Mouse (Mus musculus) cortical plate, adult 2 months (tissue): ENCODE data around the gene Exd1. TPM values are rescaled to one million over a fixed set of nuclear protein-coding genes. Genes with fewer than 3 reads are reported as not detected.
A peak's percentile ranks its signal among the peaks of the same experiment; 100 is the strongest.

Source experiments
- H3K27ac ChIP-seq: fragments of 200-500 bp; 2 replicates; pipeline ENCODE4 v1.5.1; 2012; ENCODE audit warnings: low read length, control low read depth, inconsistent platforms; ENCODE audit not compliant: insufficient read depth
- H3K4me1 ChIP-seq: fragments of 200-500 bp; 2 replicates; pipeline ENCODE4 v1.6.1; 2011; ENCODE audit warnings: low read length; ENCODE audit not compliant: control insufficient read depth, insufficient read depth
- H3K4me3 ChIP-seq: fragments of 200-500 bp; 2 replicates; pipeline ENCODE4 v1.5.1; 2011; ENCODE audit warnings: mild to moderate bottlenecking, low read length, control low read depth; ENCODE audit not compliant: insufficient read depth
- CTCF ChIP-seq: fragments of 200-500 bp; IDR thresholded peaks from 2 replicates; pipeline ENCODE4 v1.5.1; 2011; ENCODE audit warnings: mild to moderate bottlenecking, control low read depth, low read length; ENCODE audit not compliant: insufficient read depth; ENCODE audit errors: extremely low read depth
- POLR2A ChIP-seq: fragments of 200-500 bp; IDR thresholded peaks from 2 replicates; pipeline ENCODE4 v1.6.1; 2011; ENCODE audit warnings: mild to moderate bottlenecking, low read length, control low read depth; ENCODE audit not compliant: insufficient read depth; ENCODE audit errors: extremely low read depth
- polyA plus RNA-seq: library from polyadenylated mRNA; depleted of rRNA; stranded (reverse); fragments of >200 nt; gene quantifications from 2 replicates; pipeline ENCODE4 v1.2.3, GENCODE M21; 2012

Exd1 gene
- polyA plus RNA-seq, 1 experiment = 0.75 TPM

- no peak overlapping the region for H3K4me3 ChIP-seq
- TF ChIP-seq POLR2A = no peak
- H3K27ac ChIP-seq = no peak overlapping the region
- H3K4me1 ChIP-seq = no peaks in the 10 kb centered on the region
These were observed 25.0 kb upstream of the Exd1 start for GRCm38 (mm10) chr2:119572471-119572870.

GRCm38 (mm10) chr2:119566182-119566855, 18.9 kb upstream of the Exd1 start:
- no peak overlapping the region for H3K27ac ChIP-seq
- TF ChIP-seq CTCF (no peak), POLR2A (no peak)
- no peak overlapping the region for H3K4me3 ChIP-seq
- no peaks in the 10 kb centered on the region; the same call in 1 of the 2 replicates for H3K4me1 ChIP-seq

- H3K4me3 ChIP-seq = no peak overlapping the region
- H3K4me1 ChIP-seq = no peaks in the 10 kb centered on the region; the same call in 1 of the 2 replicates
- no peak for TF ChIP-seq POLR2A
- TF ChIP-seq CTCF = no peak
- no peak overlapping the region for H3K27ac ChIP-seq
These were observed 17.9 kb upstream of the Exd1 start for GRCm38 (mm10) chr2:119565284-119565683.

- no peak overlapping the region for H3K4me3 ChIP-seq
These were observed 14.4 kb upstream of the Exd1 start for GRCm38 (mm10) chr2:119561794-119562193.

GRCm38 (mm10) chr2:119558737-119559340, 11.4 kb upstream of the Exd1 start:
- H3K27ac ChIP-seq = no peak overlapping the region
- H3K4me1 ChIP-seq = peaks cover 2% of the 10 kb centered on the region
- TF ChIP-seq CTCF = no peak
- no peak overlapping the region for H3K4me3 ChIP-seq

More at GRCm38 (mm10) chr2:119561794-119562193, 14.4 kb upstream of the Exd1 start:
- TF ChIP-seq POLR2A (no peak), CTCF (no peak)
- Histone ChIP-seq H3K4me1 (peaks cover 2% of the 10 kb centered on the region), H3K27ac (no peak overlapping the region)

- no peak for TF ChIP-seq POLR2A
- TF ChIP-seq CTCF = no peak
- Histone ChIP-seq H3K4me1 (peaks cover 2% of the 10 kb centered on the region), H3K27ac (no peak overlapping the region), H3K4me3 (no peak overlapping the region)
These were observed 10.6 kb upstream of the Exd1 start for GRCm38 (mm10) chr2:119558039-119558438.

GRCm38 (mm10) chr2:119549678-119550077, 2.3 kb upstream of the Exd1 start:
- Histone ChIP-seq H3K4me3 (no peak overlapping the region), H3K27ac (no peak overlapping the region), H3K4me1 (peaks cover 3% of the 10 kb centered on the region; the same call in 1 of the 2 replicates)
- TF ChIP-seq CTCF = no peak
- no peak for TF ChIP-seq POLR2A

GRCm38 (mm10) chr2:119548691-119549090, 1.3 kb upstream of the Exd1 start:
- TF ChIP-seq POLR2A (no peak), CTCF (no peak)
- Histone ChIP-seq H3K4me3 (peak overlapping the region; percentile 95; the same call in 1 of the 2 replicates), H3K4me1 (peaks cover 3% of the 10 kb centered on the region; the same call in 1 of the 2 replicates), H3K27ac (no peak overlapping the region)

GRCm38 (mm10) chr2:119548371-119548660, 889 bp upstream of the Exd1 start:
- H3K27ac ChIP-seq = no peak overlapping the region

GRCm38 (mm10) chr2:119546848-119547521, 442 bp downstream of the Exd1 start:
- Histone ChIP-seq H3K4me1 (peaks cover 3% of the 10 kb centered on the region; the same call in 1 of the 2 replicates), H3K27ac (no peak overlapping the region), H3K4me3 (peak overlapping the region; percentile 95)
- no peak for TF ChIP-seq POLR2A
- TF ChIP-seq CTCF = peak; percentile 54

More at GRCm38 (mm10) chr2:119548371-119548660, 889 bp upstream of the Exd1 start:
- peaks cover 3% of the 10 kb centered on the region; the same call in 1 of the 2 replicates for H3K4me1 ChIP-seq
- TF ChIP-seq CTCF (no peak), POLR2A (no peak)
- H3K4me3 ChIP-seq = peak overlapping the region; percentile 95
